Mouse (Mus musculus) right cerebral cortex, adult 2 months (tissue): Measurements from ENCODE around the gene Gm49776.

Experiments used
- DNase-seq, 2 experiments: peaks; one replicate each; pipeline ENCODE4 v3.0.0; 2021 to 2022; ENCODE audit warnings: low spot score in 2 of 2

Gene Gm49776

DNA sequence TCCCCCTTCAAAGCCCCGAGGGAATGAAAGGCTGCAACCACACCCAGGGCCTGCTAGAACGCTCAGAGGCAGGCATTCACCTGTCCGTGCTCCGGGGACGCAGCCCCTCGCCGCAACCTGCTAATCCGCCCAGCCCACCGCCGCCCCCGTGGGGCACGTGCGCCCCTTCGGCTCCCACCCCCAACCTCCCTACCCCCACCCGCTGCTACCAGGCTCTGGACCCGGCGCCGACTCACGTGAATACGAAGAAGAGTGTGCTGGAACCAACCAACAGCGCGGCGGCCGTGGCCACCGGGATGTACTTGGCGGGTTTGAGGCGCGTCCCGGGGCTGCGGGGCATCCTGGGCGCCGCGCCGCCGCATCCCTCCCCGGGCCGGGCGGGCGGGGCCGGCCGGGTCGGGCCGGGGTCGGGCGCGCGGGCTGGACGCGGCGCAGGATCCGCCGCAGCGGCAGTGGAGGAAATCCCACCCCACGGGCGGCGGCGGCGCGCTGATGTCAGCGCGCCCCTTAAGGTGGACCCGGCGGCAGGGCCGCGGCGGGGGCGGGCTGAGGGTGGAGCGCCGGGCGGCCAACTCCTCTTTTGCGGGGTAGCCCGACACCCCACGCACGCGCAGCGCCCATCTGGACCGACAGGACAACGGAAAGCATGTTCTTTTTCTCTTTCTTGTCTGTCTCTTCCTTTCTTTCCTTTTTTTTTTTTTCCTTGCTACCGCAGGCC lies 23.3 kb downstream of the Gm49776 start, which contains the start of gene Zdhhc8:
TSS of gene Zdhhc8 (minus strand) at position 466 of the 718 bp plus-strand sequence.
- DNase-seq: peak; percentile 75 to 83

DNA sequence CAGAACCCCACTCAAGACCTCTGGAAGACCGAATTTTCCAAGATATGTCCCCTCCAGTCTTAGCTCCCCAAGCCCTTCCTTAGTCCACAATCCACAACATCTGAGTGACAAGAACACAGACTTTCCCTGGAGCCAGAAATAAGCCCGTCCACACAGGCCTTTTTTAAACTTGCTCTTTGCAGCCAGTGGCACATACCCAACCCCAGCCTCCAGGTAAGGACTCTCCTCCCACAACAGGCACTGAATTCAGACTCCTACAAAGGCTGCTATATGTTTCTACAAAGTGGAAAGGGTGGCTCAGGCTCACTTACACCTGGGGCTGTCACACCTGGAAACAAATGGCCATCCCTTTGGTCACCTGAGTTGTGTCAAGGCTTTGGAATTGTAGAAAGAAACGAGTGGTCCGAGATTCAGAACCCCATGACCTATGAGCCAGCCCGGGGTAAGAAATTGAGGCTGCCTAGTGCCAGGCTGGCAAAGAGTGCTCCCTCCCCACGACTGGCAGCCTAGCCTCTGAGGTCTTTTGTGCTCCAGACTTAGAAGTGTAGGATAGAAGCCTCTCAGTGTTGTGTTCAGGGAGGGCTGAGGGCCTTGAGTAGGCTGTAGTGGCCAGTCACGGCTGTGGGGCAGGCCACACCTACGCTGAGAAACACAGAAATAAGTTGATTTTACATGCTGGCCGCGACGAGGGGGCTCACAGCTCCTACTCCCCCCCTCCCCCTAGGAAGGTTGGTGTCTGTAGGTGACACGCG lies 24.0 kb downstream of the Gm49776 start:
- no peak for DNase-seq

DNA sequence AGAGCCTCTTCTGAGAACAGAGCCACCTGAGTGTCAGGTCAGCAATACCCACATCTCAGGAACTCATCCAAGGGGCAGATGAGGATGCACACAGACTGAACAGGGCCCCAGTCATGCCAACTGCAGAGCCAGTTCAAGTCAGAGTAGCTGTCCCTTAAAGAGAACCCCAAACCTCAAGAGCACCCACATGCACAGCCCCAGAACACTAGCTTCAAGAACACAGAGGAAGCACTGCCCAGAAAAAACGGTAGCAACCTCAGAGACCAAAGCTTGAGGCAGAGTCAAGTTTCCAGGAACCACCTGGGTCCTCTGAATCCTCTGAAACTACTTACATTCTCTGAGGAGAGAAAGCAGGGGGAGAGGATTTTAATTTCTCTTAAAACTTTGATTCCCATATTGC lies 24.7 kb downstream of the Gm49776 start:
- DNase-seq: no peak

DNA sequence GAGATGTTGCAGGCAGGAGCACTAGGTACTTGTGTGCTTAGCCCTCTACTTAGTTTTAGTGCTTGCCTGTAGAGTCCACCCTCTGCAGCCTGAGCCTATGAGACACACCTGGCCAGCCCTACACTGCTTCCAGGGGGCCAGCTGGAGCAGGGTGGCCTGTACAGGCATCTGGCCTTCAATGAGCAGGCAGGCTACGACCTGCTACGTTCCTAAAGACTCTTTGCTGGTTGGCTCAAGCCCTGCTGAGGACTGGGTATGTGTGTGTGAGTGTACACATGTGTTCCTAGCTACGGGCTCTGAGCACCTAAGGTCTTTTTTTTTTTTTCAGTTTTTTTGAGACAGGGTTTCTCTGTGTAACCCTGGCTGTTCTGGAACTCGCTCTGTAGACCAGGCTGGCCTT lies 26.7 kb downstream of the Gm49776 start:
- no peak for DNase-seq

DNA sequence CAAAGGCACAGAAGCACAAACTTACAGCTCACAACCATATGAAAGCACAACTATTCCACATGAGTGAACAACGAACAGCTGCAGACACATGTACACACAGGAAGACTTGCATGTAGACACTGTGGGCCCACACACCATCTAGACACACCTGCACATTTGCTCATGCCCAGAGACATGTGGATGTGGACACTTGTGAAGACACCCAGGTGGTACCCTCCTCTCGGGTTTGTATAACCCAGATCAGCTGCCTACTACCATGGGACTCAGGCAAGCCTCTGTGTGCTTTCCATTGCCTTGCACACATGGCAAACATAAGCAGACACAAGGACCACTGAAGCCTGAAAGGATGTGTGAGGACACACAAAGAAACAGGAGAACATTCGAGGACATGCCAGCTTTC lies 27.1 kb downstream of the Gm49776 start:
- DNase-seq: no peak

DNA sequence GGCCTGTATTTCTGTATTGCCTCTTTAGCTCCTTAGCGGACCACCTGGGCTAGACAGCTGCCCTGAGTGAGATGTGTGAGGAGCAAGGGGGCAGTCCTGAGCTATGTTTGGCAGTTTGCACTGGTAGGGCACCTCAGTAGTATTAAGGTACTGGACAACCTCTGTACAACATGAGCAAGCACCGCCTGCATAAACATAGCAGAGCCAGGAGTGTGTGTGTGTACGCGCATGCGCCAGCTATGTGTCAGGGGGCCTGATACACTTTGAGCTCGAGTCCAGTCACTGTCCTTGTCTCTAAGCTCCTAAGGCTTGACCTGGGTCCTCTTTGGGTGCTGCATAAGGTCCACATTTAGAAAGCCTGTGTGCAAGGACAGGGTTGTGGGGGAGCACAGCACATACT lies 27.5 kb downstream of the Gm49776 start:
- no peak for DNase-seq

DNA sequence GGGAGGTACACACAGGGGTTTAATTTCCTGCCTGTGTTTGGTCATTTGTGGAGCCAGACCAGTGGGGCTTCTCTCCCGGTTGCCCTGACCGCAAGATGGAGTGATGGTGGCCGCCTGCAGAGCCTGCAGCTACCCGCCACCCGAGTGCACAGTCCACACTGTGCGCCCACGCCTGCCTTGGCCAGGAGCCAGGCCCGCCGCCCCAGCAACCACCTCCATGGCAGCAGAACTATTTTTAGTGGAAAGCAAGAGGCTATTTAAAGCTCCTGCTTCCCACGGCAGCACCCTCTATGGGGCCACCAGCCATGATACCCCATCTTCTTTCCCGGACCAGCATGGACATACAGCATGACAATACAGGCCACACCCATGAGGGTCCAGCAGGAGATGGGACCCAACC lies 28.5 kb downstream of the Gm49776 start:
- peak; percentile 90 to 93 for DNase-seq

DNA sequence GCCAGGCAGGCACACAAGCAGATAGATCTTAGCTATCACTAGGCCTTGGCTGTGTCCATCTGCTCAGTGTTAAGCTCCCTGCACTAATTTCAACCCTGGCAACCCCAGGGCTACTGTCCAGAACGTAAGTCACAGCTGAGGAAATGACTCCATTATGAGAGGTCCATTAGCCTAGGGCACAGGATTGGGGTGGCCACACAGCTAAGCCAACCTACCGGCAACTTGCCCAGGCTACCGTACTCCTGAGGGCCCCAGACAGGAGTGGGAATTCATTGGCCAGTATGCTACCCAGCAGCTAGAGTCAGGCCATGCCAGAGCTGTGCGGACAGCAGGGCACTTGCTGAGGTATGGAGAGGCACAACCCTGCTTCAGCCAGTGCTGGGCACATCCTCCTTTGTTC lies 29.3 kb downstream of the Gm49776 start:
- no peak for DNase-seq

DNA sequence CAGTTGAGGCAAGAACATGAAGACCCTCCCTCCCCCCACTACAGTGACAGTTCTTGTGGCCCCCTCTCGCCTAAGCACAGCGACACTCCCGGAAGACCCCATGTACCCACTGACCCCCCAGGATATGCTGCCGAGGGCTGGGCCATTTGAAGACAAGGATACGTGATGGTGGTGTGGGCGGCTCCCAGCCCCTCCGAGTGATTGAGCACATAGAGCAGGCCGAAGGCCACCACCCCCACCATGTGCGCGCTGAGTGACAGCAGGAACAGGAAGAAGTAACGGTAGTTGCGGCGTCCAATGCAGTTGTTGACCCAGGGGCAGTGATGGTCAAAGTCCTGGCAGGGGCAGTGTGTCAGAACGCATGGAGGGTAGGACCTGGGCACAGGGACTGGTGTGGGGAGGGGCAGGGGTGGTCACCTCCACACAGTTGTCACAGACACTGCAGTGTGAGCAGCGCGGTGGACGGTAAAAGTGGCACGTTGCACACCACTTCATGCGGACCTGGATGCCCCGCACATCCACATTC lies 30.2 kb downstream of the Gm49776 start:
- no peak for DNase-seq

DNA sequence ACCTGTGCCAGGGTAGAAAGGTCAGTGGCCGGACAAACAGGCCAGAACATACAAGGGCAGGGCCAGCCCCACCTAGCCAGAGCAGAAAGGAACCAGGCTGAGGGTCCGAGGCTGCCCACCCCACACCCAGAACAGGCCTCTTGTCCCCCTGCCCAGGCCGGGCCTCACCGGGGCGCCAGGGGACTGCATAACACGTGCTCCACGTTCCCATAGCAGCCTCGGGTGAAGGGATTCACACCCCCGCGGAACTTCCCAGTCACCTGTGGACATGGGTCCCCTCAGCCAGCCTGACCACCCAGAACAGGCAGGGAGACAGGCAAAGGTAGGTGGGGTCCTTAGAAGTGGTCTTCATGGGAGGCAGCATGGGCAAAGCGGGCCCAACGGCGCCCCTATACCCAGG lies 30.9 kb downstream of the Gm49776 start:
- no peak for DNase-seq

DNA sequence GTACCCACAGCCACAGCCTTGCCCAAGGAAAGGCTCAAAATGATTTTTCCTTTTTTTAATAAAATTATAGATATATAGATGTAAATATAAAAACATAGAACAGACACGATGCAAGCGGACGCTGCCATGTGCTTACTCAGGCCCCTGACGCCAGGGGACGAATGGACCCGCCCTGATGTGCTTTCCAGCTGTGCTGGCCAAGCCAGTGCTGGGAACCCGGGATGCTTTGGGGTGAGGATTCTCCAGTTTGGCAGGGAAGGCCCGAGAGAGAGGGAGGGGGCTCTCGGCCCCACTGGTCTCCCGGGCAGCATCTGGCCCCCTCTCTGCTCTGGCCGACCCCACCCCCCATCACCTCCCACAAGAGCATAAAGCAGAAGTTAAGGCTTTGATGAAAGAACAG lies 35.9 kb downstream of the Gm49776 start:
- no peak for DNase-seq

DNA sequence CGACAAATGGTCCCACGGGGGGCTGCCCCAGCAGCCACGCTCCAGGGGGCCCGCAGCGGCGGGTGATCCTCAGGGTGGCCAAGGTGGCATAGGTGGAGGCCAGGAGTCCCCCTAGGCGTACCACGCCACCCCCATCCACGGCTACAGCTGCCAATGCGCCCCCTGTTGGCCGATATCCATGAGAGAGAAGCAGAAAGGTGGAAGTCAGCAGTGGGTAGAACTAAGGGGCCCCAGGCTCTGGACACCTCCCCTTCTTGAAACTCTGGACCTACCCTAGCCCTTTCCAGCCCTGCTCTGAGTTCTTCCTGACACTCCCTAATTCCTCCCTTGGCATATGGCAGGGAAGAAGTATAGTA lies 36.6 kb downstream of the Gm49776 start:
- no peak for DNase-seq

DNA sequence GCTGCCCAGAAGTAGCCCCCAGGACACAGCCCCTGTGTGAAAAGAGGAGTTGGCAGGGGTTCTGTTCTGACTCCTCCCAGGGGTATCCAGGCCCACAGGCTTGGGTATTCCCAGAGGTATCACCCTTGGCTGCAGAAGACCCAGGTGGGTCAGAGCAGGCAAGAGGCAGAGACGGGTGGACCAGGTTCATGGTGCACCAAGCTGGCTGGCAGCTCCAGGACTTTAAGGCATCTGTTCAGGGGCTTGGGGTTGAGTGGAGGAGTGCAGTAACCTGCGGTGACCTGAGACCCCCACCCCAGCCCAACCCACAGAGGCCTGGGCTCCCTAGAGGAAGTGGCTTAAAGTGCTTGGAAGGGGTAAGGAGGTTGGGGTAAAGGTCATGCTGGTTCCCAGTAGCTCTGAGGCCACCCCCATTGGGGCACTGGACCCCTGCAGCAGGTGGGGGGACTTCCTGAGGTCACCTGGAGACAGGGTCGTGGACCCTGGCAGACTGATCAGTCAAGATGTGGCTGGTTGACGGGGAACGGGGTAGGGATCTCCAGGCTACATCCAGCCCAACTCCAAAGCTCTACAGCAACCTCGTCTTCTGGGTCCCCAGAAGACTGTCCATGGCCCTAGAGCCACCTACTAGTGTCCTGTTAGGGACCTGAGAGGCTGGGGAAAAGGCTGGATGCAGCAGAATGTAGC lies 37.1 kb downstream of the Gm49776 start:
- no peak for DNase-seq

DNA sequence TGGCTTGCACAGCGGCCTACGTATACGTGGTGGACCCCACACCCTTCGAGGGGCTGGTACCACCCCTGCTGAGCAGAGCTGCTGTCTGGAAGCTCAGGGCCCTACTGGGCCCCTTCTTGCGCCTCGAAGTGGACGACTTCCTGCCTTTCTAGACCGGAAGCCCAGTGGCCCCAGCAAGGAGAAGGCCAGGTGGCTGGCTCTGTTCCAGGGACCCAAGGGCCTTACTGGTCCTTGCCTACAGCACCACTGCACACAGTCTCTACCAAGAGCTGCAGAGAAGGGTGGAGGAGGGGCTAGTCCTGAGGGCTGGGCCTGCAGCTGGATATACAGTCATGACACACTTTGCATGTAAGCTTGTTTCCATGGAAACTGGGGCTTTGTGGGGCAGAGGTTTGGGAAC lies 38.1 kb downstream of the Gm49776 start:
- no peak for DNase-seq

DNA sequence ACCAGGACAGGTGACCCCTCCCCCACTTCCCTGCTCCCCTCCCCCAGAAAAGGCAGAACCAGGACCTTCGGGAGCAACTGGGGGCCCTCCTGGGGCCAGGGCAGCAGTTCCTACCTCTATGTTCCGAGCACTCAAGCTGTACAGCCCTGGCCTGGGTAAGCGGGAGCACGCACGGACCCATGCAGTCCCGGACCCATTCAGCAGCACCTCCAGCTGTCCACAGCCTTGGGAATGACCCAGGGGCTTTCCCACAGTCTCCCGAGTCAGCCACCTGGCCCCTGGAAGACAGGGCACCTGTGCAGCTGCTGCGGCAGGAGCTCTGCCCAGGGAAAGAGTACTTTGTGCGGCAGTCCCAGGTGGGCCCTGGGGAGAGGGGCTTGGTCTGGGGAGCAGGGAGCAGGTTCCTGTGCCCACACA lies 39.5 kb downstream of the Gm49776 start:
- no peak for DNase-seq

DNA sequence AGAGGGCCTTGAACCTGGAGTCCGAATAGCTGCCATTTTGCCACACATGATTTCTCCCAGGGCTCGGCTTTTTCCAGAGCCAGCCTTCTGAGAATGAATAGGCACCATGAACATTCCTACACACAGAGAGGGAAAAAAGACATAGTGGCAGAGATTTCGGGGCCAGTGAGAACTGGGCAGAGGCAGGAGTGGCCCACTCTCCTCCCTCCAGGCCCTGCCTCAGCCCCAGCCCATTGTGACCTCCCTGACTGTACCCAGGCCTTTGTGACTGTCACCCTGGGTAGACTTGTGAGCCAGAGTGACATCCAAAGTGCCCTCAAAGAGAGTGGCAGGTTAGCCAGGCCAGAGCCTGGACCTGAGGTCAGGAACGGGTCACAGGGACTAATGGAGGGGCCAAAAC lies 40.5 kb downstream of the Gm49776 start, which contains the start of gene Ccdc188:
TSS of gene Ccdc188 (plus strand) at position 301 of the 400 bp plus-strand sequence.
- no peak for DNase-seq

DNA sequence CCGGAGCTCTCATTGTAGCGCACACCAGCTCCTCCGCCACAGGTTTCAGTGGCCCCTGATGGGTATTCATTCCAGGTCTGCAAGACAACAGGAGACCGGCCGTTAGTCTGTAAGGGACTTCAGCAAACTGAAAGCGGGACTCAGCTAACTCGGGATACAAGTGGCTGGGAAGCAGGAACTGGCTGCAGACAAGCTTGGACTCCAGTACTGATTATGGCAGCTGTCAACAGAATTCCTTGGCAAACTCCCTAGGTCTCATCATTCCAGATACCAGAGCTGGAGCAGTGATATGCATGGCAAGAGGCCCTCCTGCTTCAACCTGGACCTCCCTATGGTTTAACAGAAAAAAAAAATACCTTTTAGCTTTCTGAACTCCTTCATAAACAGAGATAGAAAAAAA lies 43.3 kb downstream of the Gm49776 start:
- no peak for DNase-seq

DNA sequence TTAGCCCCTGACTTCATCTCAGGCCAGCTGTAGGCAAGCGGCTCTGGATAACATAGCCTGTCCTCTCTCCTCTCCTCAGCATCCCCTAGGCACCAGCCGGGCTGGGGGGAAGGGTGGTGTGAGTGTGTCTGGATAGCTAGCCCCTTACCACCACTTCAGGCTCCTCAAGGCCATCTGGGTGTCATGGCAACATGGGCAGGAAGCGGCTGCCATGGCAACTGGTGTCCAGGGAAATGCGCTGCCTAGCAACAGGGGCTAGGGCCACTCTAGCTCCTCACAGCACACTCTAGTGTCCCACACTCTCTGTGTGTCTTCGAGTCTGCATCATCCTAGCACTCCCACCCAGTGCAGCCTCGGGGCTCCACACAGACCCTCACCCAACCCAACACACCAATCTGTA lies 44.4 kb downstream of the Gm49776 start:
- peak; percentile 71 to 80 for DNase-seq

DNA sequence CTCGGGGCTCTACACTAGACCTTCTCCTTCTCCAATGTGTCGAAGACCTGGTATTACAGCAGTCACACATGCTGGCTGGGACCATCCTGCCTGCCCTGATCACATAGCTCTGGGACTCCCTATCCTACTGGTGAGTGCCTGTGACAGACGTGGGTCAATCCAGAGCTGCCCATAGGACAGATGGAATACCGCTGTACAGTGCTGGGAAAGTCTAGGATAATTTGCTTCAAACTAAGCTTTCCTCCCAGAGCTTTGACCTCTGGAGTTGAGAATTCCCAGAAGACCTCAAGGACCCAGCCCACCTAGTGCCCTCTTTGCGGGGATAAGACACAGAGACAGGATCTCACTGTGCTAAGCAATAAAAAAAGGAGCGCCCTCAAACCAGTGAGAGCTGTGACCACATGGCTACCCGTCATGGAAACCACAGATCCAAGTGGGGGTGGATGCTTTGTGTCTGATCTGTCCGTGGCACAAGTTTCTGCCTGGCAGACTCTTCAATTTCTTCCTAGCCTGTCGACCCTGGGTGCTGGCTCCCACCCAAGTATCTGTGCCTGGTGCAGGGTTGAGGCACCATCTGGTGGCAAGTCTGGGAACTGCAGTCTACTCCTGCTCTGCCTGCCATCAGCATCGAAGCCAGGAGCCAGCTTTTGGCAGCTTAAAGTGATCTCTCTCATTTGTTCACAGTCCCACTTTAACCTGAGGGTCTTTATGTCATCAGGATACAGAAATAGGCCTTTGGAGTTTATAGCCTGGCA lies 46.5 kb downstream of the Gm49776 start:
- DNase-seq: peak; percentile 95 to 96

DNA sequence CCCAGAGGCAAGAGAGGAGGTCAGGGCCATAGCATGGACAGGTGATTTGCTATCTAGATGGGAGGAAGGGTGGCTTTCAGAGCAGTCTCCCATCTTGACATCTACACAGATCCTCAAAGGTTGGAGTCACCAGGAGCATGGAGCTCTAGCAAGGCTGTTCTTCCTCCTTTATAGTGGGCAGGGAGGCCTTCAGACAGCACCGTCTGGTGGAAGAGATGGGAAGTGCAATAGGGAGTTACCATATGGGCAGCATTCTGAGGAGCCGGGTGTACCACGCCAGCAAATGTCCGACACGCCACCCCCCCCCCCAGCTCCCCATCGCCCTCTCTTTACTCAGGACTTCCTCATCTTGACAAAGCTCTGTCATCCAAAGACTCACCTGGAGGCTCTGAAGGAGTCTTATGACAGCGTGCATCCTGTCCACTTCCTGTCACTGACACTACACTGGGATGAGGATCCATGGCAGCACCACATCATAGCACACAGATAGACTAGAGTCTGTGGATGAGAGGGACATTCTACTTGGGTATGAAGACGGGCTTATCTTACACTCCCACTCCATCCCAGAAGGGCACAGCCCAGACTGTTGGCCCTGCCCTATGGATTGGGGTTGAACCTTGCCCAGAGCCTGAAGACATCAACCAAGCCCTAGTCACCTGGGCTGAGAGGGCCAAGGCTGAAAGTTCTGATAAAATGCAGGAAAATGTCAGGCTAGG lies 47.3 kb downstream of the Gm49776 start:
- peak; percentile 86 for DNase-seq

DNA sequence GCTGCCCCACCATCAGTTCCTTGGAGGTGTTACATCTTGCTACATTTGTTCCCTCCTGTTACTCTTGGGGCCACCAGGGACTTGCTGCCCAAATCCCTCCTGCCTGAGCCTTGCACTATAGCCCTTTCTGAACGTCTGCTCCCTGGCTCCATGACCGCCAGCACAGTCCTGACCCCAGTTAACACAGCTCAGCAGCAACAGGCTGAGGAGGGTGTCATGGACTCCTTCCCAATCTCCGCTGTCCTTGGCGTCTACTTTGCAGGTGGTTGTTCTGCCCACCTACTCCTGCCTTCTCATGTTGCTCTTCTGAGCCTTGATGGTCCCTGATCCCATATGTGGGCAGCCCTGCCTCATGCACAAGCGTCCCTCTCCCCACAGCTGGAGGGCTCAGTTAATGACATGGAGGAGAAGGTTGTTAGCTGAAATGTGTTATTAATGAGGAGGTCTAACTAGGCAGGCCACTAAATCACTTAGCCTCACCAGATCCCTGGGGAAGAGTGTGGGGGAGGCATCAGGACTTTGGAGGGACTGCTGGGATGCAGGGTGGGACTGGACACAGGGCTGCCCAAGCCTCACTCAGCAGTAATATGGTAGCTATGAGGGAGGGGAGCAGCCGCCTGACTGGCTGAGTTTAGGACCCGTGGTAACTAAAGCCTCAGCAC lies 54.6 kb downstream of the Gm49776 start:
- DNase-seq: no peak
